Mouse (Mus musculus) heart, embryonic 13.5 days (tissue): ENCODE measurements around the gene Gm6408. TPM values are rescaled to one million over a fixed set of nuclear protein-coding genes. Genes with fewer than 3 reads are reported as not detected.
"Not testable (repeated sequence)": the region's sequence is repeated elsewhere in the genome, so short reads cannot be mapped to it uniquely, and the experiment has no call there.

Source experiments
- ATAC-seq: fragments of 200-750 bp; cut with Nextera tagmentation; 2 replicates; pipeline ENCODE4 v1.8.0; 2017; ENCODE audit warnings: moderate TSS enrichment; ENCODE audit not compliant: insufficient number of reproducible peaks, low FRiP score, low TSS enrichment; ENCODE audit errors: extremely low read depth
- H3K27ac ChIP-seq: fragments of 300-500 bp; sonication (generic); replicated peaks from 2 replicates; pipeline ENCODE4 v1.5.1; 2015; ENCODE audit warnings: moderate library complexity, mild to moderate bottlenecking, inconsistent platforms
- H3K27me3 ChIP-seq: fragments of 300-500 bp; sonication (generic); replicated peaks from 2 replicates; pipeline ENCODE4 v1.6.1; 2015; ENCODE audit warnings: mild to moderate bottlenecking, inconsistent platforms
- H3K36me3 ChIP-seq: fragments of 300-500 bp; sonication (generic); 2 replicates; pipeline ENCODE4 v1.6.1; 2015; ENCODE audit warnings: mild to moderate bottlenecking, inconsistent platforms
- H3K4me1 ChIP-seq: fragments of 300-500 bp; sonication (generic); 2 replicates; pipeline ENCODE4 v1.6.1; 2015; ENCODE audit warnings: inconsistent platforms
- H3K4me2 ChIP-seq: fragments of 300-500 bp; sonication (generic); 2 replicates; pipeline ENCODE4 v1.6.1; 2015; ENCODE audit warnings: inconsistent platforms, mild to moderate bottlenecking, moderate library complexity
- H3K4me3 ChIP-seq: fragments of 300-500 bp; sonication (generic); 2 replicates; pipeline ENCODE4 v1.5.1; 2015; ENCODE audit warnings: moderate library complexity, mild to moderate bottlenecking, inconsistent platforms
- H3K9ac ChIP-seq: fragments of 300-500 bp; sonication (generic); 2 replicates; pipeline ENCODE4 v1.6.1; 2015; ENCODE audit warnings: inconsistent platforms, mild to moderate bottlenecking, moderate library complexity
- H3K9me3 ChIP-seq: fragments of 300-500 bp; sonication (generic); 2 replicates; pipeline ENCODE4 v1.6.1; 2016; ENCODE audit warnings: inconsistent platforms
- WGBS: fragments of 180-500 bp; shearing (Covaris S2); methylation state at CpG from one replicate; pipeline ENCODE4 v1.1.7; 2015; ENCODE audit warnings: mixed read lengths; 5-methylcytosine and 5-hydroxymethylcytosine counted together
- polyA plus RNA-seq: library from polyadenylated mRNA; unstranded; fragments of >200 nt; fragmentation: Nextera tagmentation; extraction: Ambion mirVana; gene quantifications from 2 replicates; pipeline ENCODE4 v1.2.1, GENCODE M21; 2015

The Gm6408 gene
- polyA plus RNA-seq, 1 experiment from 2014 or later: not detected

- Histone ChIP-seq H3K9me3 (no peaks in the 10 kb centered on the region), H3K4me3 (no peak overlapping the region), H3K4me1 (no peaks in the 10 kb centered on the region), H3K27ac (no peak overlapping the region), H3K9ac (no peak overlapping the region), H3K4me2 (no peak overlapping the region), H3K36me3 (no peaks in the 10 kb centered on the region), H3K27me3 (peaks cover 6% of the 10 kb centered on the region)
- ATAC-seq: no peak
- WGBS: 81% methylated on average over 9 of the region's 9 CpGs
Measured at GRCm38 (mm10) chr5:146468311-146468710, 13.5 kb upstream of the Gm6408 start.

- Histone ChIP-seq H3K4me1 (no peaks in the 10 kb centered on the region), H3K27me3 (peaks cover 4% of the 10 kb centered on the region), H3K9me3 (no peaks in the 10 kb centered on the region), H3K4me3 (no peak overlapping the region), H3K9ac (no peak overlapping the region), H3K27ac (no peak overlapping the region), H3K36me3 (no peaks in the 10 kb centered on the region), H3K4me2 (no peak overlapping the region)
- ATAC-seq: no peak
- 83% methylated on average over 9 of the region's 9 CpGs for WGBS
Measured at GRCm38 (mm10) chr5:146470821-146471220, 10.9 kb upstream of the Gm6408 start.

GRCm38 (mm10) chr5:146471311-146471710, 10.5 kb upstream of the Gm6408 start:
- H3K4me2 ChIP-seq: no peak overlapping the region
- H3K27ac ChIP-seq: no peak overlapping the region
- no peak for ATAC-seq
- H3K4me1 ChIP-seq: no peaks in the 10 kb centered on the region
- no peak overlapping the region for H3K9ac ChIP-seq
- 67% methylated on average over 5 of the region's 5 CpGs for WGBS
- no peaks in the 10 kb centered on the region for H3K9me3 ChIP-seq
- no peaks in the 10 kb centered on the region for H3K36me3 ChIP-seq
- H3K4me3 ChIP-seq: no peak overlapping the region
- no peaks in the 10 kb centered on the region for H3K27me3 ChIP-seq

- no peaks in the 10 kb centered on the region for H3K4me1 ChIP-seq
- H3K27me3 ChIP-seq: no peaks in the 10 kb centered on the region
- H3K4me3 ChIP-seq: no peak overlapping the region
- 85% methylated on average over 12 of the region's 12 CpGs for WGBS
- no peaks in the 10 kb centered on the region for H3K9me3 ChIP-seq
- no peak overlapping the region for H3K27ac ChIP-seq
- H3K4me2 ChIP-seq: no peak overlapping the region
- no peak overlapping the region for H3K9ac ChIP-seq
- no peak for ATAC-seq
- no peaks in the 10 kb centered on the region for H3K36me3 ChIP-seq
Measured at GRCm38 (mm10) chr5:146471821-146472220, 9.9 kb upstream of the Gm6408 start.

- H3K4me1 ChIP-seq, H3K9me3 ChIP-seq, H3K27me3 ChIP-seq, H3K36me3 ChIP-seq, H3K4me3 ChIP-seq, ATAC-seq, H3K9ac ChIP-seq, H3K27ac ChIP-seq, H3K4me2 ChIP-seq: not testable (repeated sequence)
- 6% methylated on average over 4 of the region's 4 CpGs for WGBS
Measured at GRCm38 (mm10) chr5:146479564-146479963, 2.2 kb upstream of the Gm6408 start.

GRCm38 (mm10) chr5:146488959-146489358, 7.2 kb downstream of the Gm6408 start:
- not testable (repeated sequence) for H3K36me3 ChIP-seq, H3K9ac ChIP-seq, H3K4me1 ChIP-seq, H3K4me3 ChIP-seq, H3K4me2 ChIP-seq, H3K27me3 ChIP-seq, ATAC-seq, H3K9me3 ChIP-seq, H3K27ac ChIP-seq
- 9% methylated on average over 3 of the region's 4 CpGs for WGBS

GRCm38 (mm10) chr5:146491063-146491462, 9.3 kb downstream of the Gm6408 start, which contains the start of gene Gm6370:
Gene Gm6370, plus strand, starts transcription at chr5:146491363.
- not testable (repeated sequence) for H3K4me1 ChIP-seq

GRCm38 (mm10) chr5:146502099-146502498, 20.3 kb downstream of the Gm6408 start, which contains the start of gene 4930449I24Rik:
Gene 4930449I24Rik, plus strand, starts transcription at chr5:146502399.
- not testable (repeated sequence) for H3K9me3 ChIP-seq, H3K36me3 ChIP-seq, H3K4me3 ChIP-seq, H3K27ac ChIP-seq, H3K4me1 ChIP-seq, ATAC-seq, H3K4me2 ChIP-seq, H3K9ac ChIP-seq, H3K27me3 ChIP-seq
- no CpG with 5 or more reads among the region's 5 CpGs for WGBS

More at GRCm38 (mm10) chr5:146491063-146491462, 9.3 kb downstream of the Gm6408 start, which contains the start of gene Gm6370:
- not testable (repeated sequence) for H3K9me3 ChIP-seq, ATAC-seq, H3K27me3 ChIP-seq, H3K36me3 ChIP-seq, H3K27ac ChIP-seq, H3K9ac ChIP-seq, H3K4me2 ChIP-seq, H3K4me3 ChIP-seq
- no CpG with 5 or more reads among the region's 5 CpGs for WGBS

- not testable (repeated sequence) for H3K4me3 ChIP-seq, H3K4me2 ChIP-seq, H3K9me3 ChIP-seq, H3K27me3 ChIP-seq, H3K4me1 ChIP-seq, H3K9ac ChIP-seq, H3K27ac ChIP-seq, H3K36me3 ChIP-seq, ATAC-seq
- WGBS: 73% methylated on average over 2 of the region's 5 CpGs
Measured at GRCm38 (mm10) chr5:146513823-146514222, 32.1 kb downstream of the Gm6408 start, which contains the start of gene Gm3402. Gene Gm3402, plus strand, starts transcription at chr5:146514123.

GRCm38 (mm10) chr5:146525501-146525900, 43.7 kb downstream of the Gm6408 start, which contains the start of gene Gm3404:
Gene Gm3404, plus strand, starts transcription at chr5:146525801.
- H3K9ac ChIP-seq, H3K27me3 ChIP-seq, H3K4me2 ChIP-seq, H3K36me3 ChIP-seq, H3K4me3 ChIP-seq, H3K4me1 ChIP-seq, ATAC-seq, H3K27ac ChIP-seq, H3K9me3 ChIP-seq: not testable (repeated sequence)
- 78% methylated on average over 3 of the region's 3 CpGs for WGBS
